Mouse (Mus musculus) induced T-regulatory cell, adult 2 months (primary cell): ENCODE data around the gene Sesn2.

Experiments used
- DNase-seq: peaks from one replicate; pipeline ENCODE4 v3.0.0-alpha.2; 2012; ENCODE audit warnings: low read depth

Sesn2 gene

DNA sequence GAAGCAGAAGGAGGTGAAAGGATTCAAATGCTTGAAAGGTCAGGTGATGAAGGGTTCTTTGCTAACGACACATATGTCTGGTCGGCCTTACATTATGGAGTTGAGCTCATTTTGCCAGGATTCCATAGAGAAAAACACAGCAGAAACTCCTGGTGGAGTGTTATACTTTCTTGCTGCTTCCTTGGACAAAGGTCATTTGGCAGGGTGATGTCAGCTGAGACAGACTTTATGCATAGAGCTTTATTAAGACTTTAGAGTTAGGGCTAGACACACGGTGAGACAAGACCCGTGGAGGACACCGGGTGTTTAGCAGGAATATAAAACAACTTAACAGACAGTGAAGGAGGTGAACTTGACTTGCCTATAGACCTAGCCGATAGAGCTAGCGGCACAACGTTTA is 32.5 kb downstream of the Sesn2 start:
- DNase-seq = no peak

- no peak for DNase-seq
Measured at GRCm38 (mm10) chr4:132475895-132476878, 34.1 kb downstream of the Sesn2 start.

GRCm38 (mm10) chr4:132474631-132475030 is 35.7 kb downstream of the Sesn2 start:
- no peak for DNase-seq

- DNase-seq = no peak
Measured at GRCm38 (mm10) chr4:132473411-132473810, 36.9 kb downstream of the Sesn2 start.

DNA sequence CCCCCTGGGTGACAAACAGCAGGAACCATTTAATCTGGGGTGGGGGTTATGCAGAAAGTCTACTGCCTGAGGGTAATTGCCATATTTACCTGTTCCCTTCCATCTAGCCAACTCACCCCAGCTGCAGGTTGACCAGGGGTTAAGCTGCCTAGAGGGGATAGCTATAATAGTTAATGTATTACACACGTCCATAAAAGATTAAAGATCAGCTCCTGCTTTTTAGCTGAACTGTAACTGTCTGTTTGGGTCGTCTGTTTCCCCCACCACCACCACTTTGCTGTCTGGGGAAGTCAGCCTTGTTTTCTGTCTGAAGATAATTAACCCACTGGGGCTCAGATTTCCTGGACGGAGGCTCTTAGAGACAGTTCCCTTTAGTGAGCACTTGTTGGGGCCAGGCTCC is 40.4 kb downstream of the Sesn2 start:
- no peak for DNase-seq

DNA sequence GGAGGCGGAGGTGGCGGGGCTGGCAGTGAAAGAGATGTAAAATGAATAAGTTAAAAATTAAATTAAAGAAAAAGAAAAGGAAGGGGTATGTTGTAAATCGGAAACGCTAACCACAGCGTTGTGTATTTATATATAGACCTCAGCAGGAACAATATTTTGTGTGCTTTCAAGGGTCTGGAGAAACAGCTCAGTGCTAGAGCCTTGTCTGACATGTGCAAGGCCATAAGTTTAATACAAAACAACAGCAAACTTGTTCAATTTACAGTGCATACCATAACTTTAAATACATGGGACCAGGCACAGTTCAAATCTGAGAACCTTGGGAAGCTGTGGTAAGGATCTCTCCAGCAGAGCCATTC is 46.1 kb downstream of the Sesn2 start:
- DNase-seq = no peak

- peak; percentile 97 for DNase-seq
Measured at GRCm38 (mm10) chr4:132463430-132464254, 46.7 kb downstream of the Sesn2 start, which contains the start of gene Med18. TSS of gene Med18 (minus strand) at chr4:132463921.

DNA sequence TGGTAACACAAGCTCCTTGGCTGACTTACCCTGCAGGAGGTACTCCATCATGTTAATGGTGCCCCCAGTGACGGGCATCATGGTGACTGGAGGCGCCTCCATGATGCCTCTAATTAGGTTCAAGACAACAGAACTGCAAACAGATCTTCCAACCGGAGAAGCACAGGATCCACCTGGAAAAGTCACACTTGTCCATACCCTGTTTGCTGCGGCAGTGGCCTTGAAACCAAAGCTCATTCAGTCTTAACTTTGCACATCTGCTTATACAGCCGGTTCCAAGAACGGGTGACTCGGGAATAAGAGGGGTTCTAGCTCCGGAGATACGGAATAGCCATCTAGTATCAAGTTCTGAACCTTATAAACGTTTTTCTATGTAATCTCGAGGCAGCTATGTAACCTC is 47.5 kb downstream of the Sesn2 start:
- DNase-seq = no peak

DNA sequence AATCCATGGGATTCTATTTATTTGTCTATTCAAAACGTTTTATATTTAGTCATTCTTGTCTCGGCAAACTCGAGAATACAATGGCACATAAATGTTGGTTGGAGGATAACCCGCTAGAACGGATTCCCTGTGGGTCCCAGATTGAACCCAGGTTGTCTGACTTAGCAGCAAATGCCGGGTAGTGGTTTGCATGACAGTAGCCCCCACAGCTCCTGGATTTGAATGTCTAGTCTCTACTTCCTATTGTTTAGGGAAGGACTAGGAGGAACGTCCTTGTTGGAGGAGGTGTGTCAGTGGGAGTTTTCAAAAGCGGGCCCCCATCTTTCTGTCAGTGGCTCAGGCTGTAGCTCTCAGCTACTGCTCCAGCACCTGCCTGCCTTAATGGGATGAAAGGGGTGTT is 50.1 kb downstream of the Sesn2 start:
- DNase-seq = no peak

DNA sequence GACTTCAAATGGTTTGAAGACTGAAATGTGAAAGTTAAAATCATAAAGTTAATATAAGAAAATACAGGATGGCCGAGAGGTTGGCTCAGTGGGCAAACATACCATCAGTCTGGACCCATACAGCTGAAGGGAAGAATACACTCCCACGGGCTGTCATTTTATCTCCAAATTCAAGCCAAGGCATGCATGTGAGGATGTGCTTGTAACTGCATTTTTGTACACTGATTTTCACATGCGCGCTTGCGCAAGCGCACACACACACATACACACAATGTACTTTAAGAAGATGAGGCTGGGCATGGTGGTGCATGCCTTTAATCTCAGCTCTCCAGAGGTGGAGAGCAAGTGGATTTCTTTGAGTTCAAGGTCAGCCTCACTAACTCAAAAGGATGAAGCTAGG is 54.7 kb downstream of the Sesn2 start:
- DNase-seq = no peak

DNA sequence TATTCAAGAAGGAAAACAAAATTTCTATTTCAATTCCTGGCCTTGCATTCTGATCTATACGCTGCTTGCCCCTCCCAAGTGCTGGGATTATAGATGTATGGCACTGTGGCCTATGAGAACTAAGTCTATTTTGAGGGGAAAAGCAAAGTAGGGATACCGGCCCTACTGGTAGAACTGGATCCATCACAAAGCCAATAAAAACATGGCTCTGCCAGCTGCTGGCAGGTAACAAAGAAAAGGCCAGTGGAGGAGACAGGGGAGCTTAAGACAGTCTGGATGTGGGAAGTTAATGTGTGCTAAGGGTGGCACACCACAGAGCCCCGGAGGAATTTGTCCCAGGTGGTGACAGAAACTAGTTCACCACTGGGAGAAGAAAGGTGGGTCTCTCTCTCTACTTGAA is 55.2 kb downstream of the Sesn2 start:
- no peak for DNase-seq

GRCm38 (mm10) chr4:132454216-132454615 is 56.1 kb downstream of the Sesn2 start:
- peak; percentile 9 for DNase-seq

DNA sequence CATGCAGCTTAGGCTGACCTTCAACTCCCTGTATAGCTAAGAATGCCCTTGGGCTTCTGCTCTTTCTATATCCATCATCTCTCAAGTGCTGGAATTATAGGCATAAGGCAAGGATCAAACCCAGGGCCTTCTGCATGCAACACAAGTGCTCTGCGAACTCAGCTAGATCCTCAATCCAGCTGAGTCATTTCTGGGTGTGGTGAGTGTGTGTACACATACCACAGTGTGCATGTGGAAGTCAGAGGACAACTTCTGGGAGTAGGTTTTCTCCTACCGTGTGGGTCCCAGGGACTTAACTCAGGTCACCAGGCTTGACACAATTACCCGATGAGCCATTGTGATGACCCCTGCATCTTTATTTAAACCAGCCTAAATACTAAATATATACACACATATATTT is 60.5 kb downstream of the Sesn2 start:
- DNase-seq = no peak

DNA sequence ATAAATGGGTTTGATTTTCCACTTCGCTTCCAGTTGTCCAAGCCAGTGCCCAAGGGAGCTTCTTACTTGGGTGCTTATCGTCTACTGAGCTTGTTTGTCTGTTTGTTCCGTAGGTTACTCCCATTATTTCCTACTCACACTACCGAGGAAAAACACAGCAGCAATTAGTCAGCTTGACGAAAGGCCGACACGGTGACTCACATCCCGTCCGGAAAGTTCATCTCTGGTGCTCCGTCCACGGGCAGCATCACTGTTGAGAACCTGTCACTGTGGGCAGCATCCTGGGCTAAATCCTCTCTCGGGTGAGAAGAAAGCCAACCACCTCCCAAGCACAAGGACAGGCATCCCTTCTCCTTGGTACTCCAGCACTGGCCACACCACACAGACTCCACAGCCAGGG is 64.2 kb downstream of the Sesn2 start:
- DNase-seq = no peak

GRCm38 (mm10) chr4:132444516-132444915 is 65.8 kb downstream of the Sesn2 start:
- no peak for DNase-seq
